Mouse (Mus musculus) brain, embryonic 14.5 days (tissue): ENCODE data around the gene Cog2.

Experiments used
- CTCF ChIP-seq: fragments of 200-500 bp; IDR thresholded peaks from 2 replicates; pipeline ENCODE4 v1.5.1; 2012; ENCODE audit warnings: inconsistent platforms, mild to moderate bottlenecking, moderate library complexity, borderline replicate concordance; ENCODE audit not compliant: insufficient read depth, insufficient read length; ENCODE audit errors: extremely low read depth
- POLR2A ChIP-seq: fragments of 200-500 bp; IDR thresholded peaks from 2 replicates; pipeline ENCODE4 v1.6.1; 2012; ENCODE audit warnings: mild to moderate bottlenecking, inconsistent platforms, borderline replicate concordance; ENCODE audit not compliant: poor library complexity, insufficient read depth, insufficient read length, severe bottlenecking; ENCODE audit errors: extremely low read depth

GRCm38 (mm10) chr8:124530076-124530475, 9.5 kb downstream of the Cog2 start:
- TF ChIP-seq CTCF, result no peak
- no peak for TF ChIP-seq POLR2A
